Mouse (Mus musculus) thymus, adult 2 months (tissue): ENCODE measurements around the gene Snai1.

ENCODE experiments used
- CTCF ChIP-seq: fragments of 200-500 bp; IDR thresholded peaks from 2 replicates; pipeline ENCODE4 v1.5.1; 2012; ENCODE audit warnings: mild to moderate bottlenecking, control low read depth, low read length, moderate library complexity, borderline replicate concordance; ENCODE audit not compliant: control insufficient read depth, poor library complexity, insufficient read depth; ENCODE audit errors: extremely low read depth
- POLR2A ChIP-seq: fragments of 200-500 bp; IDR thresholded peaks from 2 replicates; pipeline ENCODE4 v1.6.1; 2012; ENCODE audit warnings: mild to moderate bottlenecking, low read length, control low read depth, moderate library complexity; ENCODE audit not compliant: control insufficient read depth, poor library complexity, insufficient read depth; ENCODE audit errors: extremely low read depth

DNA sequence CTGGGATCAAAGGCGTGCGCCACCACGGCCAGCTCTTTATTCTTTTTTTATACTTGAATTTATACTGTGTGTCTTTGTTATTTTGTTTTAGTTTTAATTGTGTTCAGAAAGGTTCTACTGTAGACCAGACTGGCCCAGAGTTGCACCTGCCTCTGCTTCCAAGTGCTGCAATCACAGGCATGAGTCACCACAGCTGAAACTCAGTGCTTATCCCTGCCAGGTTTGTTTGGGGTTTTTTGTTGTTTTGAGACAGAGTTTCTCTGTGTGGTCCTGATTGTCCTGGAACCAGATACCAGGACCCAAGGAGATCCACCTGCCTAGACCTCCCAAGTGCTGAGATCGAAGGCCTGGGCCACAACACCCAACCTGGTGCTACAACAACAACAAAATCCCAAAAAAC lies 29.4 kb upstream of the Snai1 start:
- TF ChIP-seq POLR2A (no peak), CTCF (no peak)
